In the genomic region with DNA sequence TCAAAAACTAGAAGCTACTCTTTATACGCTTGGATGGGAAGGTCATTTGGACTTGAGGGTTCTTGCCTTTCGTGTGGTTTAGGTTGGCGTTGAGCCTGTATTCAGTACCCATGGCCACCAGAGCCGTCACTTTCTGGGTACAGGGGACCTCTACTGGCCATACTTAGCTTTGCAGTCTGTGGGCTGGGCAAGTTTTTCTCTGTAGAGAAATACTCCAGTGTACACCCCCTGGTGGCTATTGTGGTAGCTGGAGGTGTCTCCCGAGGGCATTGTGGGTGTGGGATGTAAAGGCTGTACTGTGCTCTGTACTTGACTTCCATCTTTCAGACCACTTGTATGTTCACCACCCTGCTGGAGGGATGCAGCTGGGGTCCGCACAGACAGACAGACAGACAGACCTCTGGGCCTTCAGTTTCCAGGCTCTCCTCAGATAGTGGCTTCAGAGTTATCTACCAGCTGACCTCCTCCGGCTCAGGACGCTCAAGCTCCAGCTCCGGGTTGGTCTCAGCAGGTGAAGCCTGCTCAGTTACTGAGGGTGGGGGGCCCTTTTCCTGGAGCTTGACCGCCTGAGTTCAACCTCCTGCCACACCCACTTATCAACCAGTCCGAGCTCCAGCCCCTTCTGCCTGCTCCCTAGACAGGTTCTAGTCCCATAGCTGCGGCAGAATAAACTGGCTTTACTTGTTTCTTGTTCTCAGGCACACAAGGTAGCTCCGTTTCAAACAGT, we compare ENCODE assay signal across 8 mouse cellular contexts. TPM values are rescaled to one million over a fixed set of nuclear protein-coding genes. Genes with fewer than 3 reads are reported as not detected.
DNase-seq lines count a peak whose midpoint lies in the region; ATAC-seq lines count a peak whose summit lies in the region.

No protein-coding gene starts in this region.

- H3K9me3 ChIP-seq in hindbrain, embryonic 14.5 days (ENCODE audit: control insufficient read depth, low read length): no peaks in the 10 kb centered on the region

- H3K27me3 ChIP-seq in hindbrain, embryonic 14.5 days (ENCODE audit: control insufficient read depth, insufficient read depth, low read length): no peaks in the 10 kb centered on the region

- WGBS in hindbrain, embryonic 14.5 days: 38% methylated on average over 13 of the region's 13 CpGs

- H3K4me2 ChIP-seq in hindbrain, embryonic 14.5 days (replicated peaks): no peak overlapping the region

- DNase-seq in R1 (ENCODE audit: low read depth, low spot score): peak; percentile 96
- DNase-seq in cerebellum, postnatal 25 days: peak; percentile 84 to 89
- peak; percentile 90 to 97 for DNase-seq in frontal cortex, postnatal 36 days (ENCODE audit: low spot score in 2 of 2)
- DNase-seq in hindbrain, embryonic 14.5 days (ENCODE audit: low spot score): peak; percentile 91
- peak; percentile 75 to 86 for DNase-seq in layer of hippocampus, postnatal 25 days (ENCODE audit: extremely low spot score in 1 of 2, low spot score in 1 of 2)
- peak; percentile 94 for DNase-seq in lung, postnatal 14 days
- DNase-seq in retina, postnatal 1 day: peak; percentile 91
- DNase-seq in thymus, postnatal 4 days: peak; percentile 94

- H3K4me3 ChIP-seq in hindbrain, embryonic 14.5 days (replicated peaks; ENCODE audit: low read length): no peak overlapping the region

- H3K36me3 ChIP-seq in hindbrain, embryonic 14.5 days (replicated peaks; ENCODE audit: control insufficient read depth, insufficient read depth): no peaks in the 10 kb centered on the region

- no peak overlapping the region for H3K9ac ChIP-seq in hindbrain, embryonic 14.5 days

- ATAC-seq in hindbrain, embryonic 14.5 days (ENCODE audit: low FRiP score): peak; percentile 79

- H3K27ac ChIP-seq in hindbrain, embryonic 14.5 days: no peak overlapping the region

- H3K4me1 ChIP-seq in hindbrain, embryonic 14.5 days (replicated peaks; ENCODE audit: control insufficient read depth, insufficient read depth, low read length): no peaks in the 10 kb centered on the region

RNA-seq across cellular contexts. Expression of a gene that starts 34.2 kb away (rescaled TPM):
- polyA plus RNA-seq in hindbrain, embryonic 14.5 days (2014; fragmentation: Nextera tagmentation; extraction: Ambion mirVana): 70.8 and 74.7 TPM in 2 replicates
- 10 to 100 TPM; 22.2 TPM for total RNA-seq in layer of hippocampus, postnatal 25 days (2021)

RNA-seq across cellular contexts. Expression of a gene that starts 45.3 kb away (rescaled TPM):
- polyA plus RNA-seq in hindbrain, embryonic 14.5 days (2014; fragmentation: Nextera tagmentation; extraction: Ambion mirVana): 71.7 and 73.7 TPM in 2 replicates
- 10 to 100 TPM; 25.1 to 25.5 TPM for total RNA-seq in layer of hippocampus, postnatal 25 days (2021)
